Mouse (Mus musculus) C2C12 (cell line): Measurements from ENCODE around the gene Hs3st6.

Experiments
- CEBPB ChIP-seq: IDR thresholded peaks from one replicate; pipeline ENCODE4 v1.6.1; 2011; ENCODE audit warnings: low read depth, mild to moderate bottlenecking, control low read depth, moderate library complexity
- CTCF ChIP-seq: IDR thresholded peaks from one replicate; pipeline ENCODE4 v1.5.1; 2011; ENCODE audit not compliant: control insufficient read depth, insufficient read depth, insufficient read length
- FOSL1 ChIP-seq: IDR thresholded peaks from one replicate; pipeline ENCODE4 v1.8.0; 2011; ENCODE audit warnings: mild to moderate bottlenecking, low read length; ENCODE audit not compliant: poor library complexity, insufficient read depth, severe bottlenecking
- MYOD1 ChIP-seq: IDR thresholded peaks from one replicate; pipeline ENCODE4 v1.6.1; 2011; ENCODE audit warnings: low read depth; ENCODE audit not compliant: control insufficient read depth, insufficient read length
- MYOG ChIP-seq: IDR thresholded peaks from one replicate; pipeline ENCODE4 v1.6.1; 2011; ENCODE audit not compliant: control insufficient read depth, insufficient read length; ENCODE audit errors: extremely low read depth
- USF1 ChIP-seq: IDR thresholded peaks from one replicate; pipeline ENCODE4 v1.6.1; 2011; ENCODE audit warnings: low read depth, mild to moderate bottlenecking, control low read depth, moderate library complexity

DNA sequence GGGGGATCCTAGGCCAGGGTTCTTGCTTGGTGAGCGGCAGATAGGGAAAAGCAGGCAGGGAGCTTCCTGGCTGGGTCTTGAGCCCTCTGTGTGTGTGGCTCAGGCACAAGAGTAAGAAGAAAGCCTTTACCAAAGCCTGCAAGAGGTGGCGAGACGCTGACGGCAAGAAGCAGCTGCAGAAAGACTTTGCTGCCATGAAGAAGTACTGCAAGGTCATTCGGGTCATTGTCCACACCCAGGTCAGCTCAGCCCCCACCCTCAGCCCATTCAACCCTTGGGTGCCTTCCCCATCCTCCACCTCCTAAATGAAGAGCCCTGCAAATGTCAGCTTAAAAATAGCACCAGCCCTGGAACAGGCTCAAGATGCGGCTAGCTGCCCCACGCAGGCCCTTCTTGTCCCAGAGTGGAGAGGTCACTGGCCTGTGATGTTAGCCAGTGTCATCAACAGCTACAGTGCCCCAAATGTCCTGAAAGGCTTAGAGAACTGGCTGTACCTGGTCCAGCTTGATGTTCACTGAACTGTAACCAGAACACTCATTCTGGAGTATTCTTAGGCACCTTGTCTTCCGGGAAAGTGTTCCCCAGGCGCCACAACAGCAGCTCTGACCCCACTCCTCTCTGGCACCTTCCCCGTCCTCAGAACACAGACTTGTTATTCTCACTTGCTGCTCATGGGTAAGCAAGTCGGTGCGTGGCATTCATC, 20.4 kb upstream of the Hs3st6 start:
- TF ChIP-seq CTCF, result no peak
- TF ChIP-seq FOSL1, result no peak
- TF ChIP-seq MYOG, result no peak
- no peak for TF ChIP-seq CEBPB
- no peak for TF ChIP-seq MYOD1
- TF ChIP-seq USF1, result no peak
